Mouse (Mus musculus): ENCODE data around the gene Lrp10. TPM values are rescaled to one million over a fixed set of nuclear protein-coding genes. Genes with fewer than 3 reads are reported as not detected.

The Lrp10 gene
- total and polyA plus RNA-seq, 2 experiments from 2014 or later, result 54.4 to 81.5 TPM

GRCm38 (mm10) chr14:54426689-54427398 lies 37.1 kb upstream of the Lrp10 start, which contains the start of gene Mrpl52:
TSS of gene Mrpl52 (plus strand) at chr14:54426909.
- Histone ChIP-seq H3K4me1 (ENCODE audit: control insufficient read depth, insufficient read depth) (peaks cover 18% of the 10 kb centered on the region), H3K4me2 (ENCODE audit: low read depth, low read length) (peak within 1 kb of the TSS; percentile 83), H3K9ac (replicated peaks; ENCODE audit: low read depth, low read length) (peak within 1 kb of the TSS; percentile 70), H3K4me3 (ENCODE audit: low read depth, low read length) (peak within 1 kb of the TSS; percentile 77), H3K36me3 (replicated peaks; ENCODE audit: control insufficient read depth, insufficient read depth, low read length) (peaks cover 5% of the 10 kb centered on the region), H3K27me3 (ENCODE audit: control insufficient read depth, insufficient read depth, low read length) (no peaks in the 10 kb centered on the region), H3K9me3 (replicated peaks; ENCODE audit: control insufficient read depth, low read length) (no peaks in the 10 kb centered on the region), H3K27ac (ENCODE audit: low read depth) (peak within 1 kb of the TSS; percentile 91)
- ATAC-seq (ENCODE audit: insufficient read depth, low read depth), result peak; percentile 75
- WGBS, result under 1% methylated on average over 48 of the region's 48 CpGs
- TF ChIP-seq EP300 (IDR thresholded peaks at IDR 0.05; ENCODE audit: low read depth) (peak; percentile 86; the same call in 1 of the 2 replicates), CTCF (IDR thresholded peaks at IDR 0.05; ENCODE audit: low read depth) (no peak)
- DNase-seq (ENCODE audit: low spot score), result peak; percentile 93

DNA sequence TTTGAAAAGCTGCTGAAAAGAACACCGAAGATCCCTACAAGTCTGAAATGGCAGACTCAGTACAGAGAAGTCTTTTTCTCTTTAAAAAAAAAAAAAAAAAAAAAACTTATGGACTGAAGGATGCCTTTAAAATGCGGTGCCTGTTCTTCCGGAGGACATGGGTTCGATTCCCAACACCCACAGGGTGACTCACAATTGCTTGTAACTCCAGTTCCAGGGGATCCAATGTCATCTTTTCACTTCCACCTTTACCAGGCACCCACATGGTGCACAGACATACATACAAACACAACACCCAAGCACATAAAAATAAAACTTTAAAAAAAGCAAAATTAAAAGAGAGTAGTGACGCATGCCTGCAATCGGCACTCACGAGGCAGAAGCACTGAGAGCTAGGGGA lies 36.2 kb upstream of the Lrp10 start:
- peaks cover 18% of the 10 kb centered on the region for H3K4me1 ChIP-seq (ENCODE audit: control insufficient read depth, insufficient read depth)
- peak overlapping the region; percentile 83; the same call in 1 of the 2 replicates for H3K4me2 ChIP-seq (ENCODE audit: low read depth, low read length)
- H3K27me3 ChIP-seq (ENCODE audit: control insufficient read depth, insufficient read depth, low read length), result no peaks in the 10 kb centered on the region
- no peak overlapping the region for H3K9ac ChIP-seq (replicated peaks; ENCODE audit: low read depth, low read length)
- H3K9me3 ChIP-seq (replicated peaks; ENCODE audit: control insufficient read depth, low read length), result no peaks in the 10 kb centered on the region
- ATAC-seq (ENCODE audit: insufficient read depth, low read depth), result no peak
- no peak for TF ChIP-seq CTCF (IDR thresholded peaks at IDR 0.05; ENCODE audit: low read depth)
- TF ChIP-seq EP300 (IDR thresholded peaks at IDR 0.05; ENCODE audit: low read depth), result no peak
- peaks cover 5% of the 10 kb centered on the region for H3K36me3 ChIP-seq (replicated peaks; ENCODE audit: control insufficient read depth, insufficient read depth, low read length)
- no peak overlapping the region for H3K27ac ChIP-seq (ENCODE audit: low read depth)
- no peak for DNase-seq (ENCODE audit: low spot score)
- no peak overlapping the region for H3K4me3 ChIP-seq (ENCODE audit: low read depth, low read length)
- 88% methylated on average over 7 of the region's 7 CpGs for WGBS

- Histone ChIP-seq H3K27ac (ENCODE audit: low read depth) (no peak overlapping the region), H3K4me3 (ENCODE audit: low read depth, low read length) (no peak overlapping the region), H3K9me3 (replicated peaks; ENCODE audit: control insufficient read depth, low read length) (no peaks in the 10 kb centered on the region), H3K36me3 (replicated peaks; ENCODE audit: control insufficient read depth, insufficient read depth, low read length) (peaks cover 5% of the 10 kb centered on the region), H3K4me1 (ENCODE audit: control insufficient read depth, insufficient read depth) (peaks cover 23% of the 10 kb centered on the region), H3K27me3 (ENCODE audit: control insufficient read depth, insufficient read depth, low read length) (no peaks in the 10 kb centered on the region), H3K9ac (replicated peaks; ENCODE audit: low read depth, low read length) (no peak overlapping the region), H3K4me2 (ENCODE audit: low read depth, low read length) (no peak overlapping the region)
- ATAC-seq (ENCODE audit: insufficient read depth, low read depth) (no peak), DNase-seq (ENCODE audit: low spot score) (no peak)
- WGBS, result 89% methylated on average over 5 of the region's 5 CpGs
- TF ChIP-seq CTCF (IDR thresholded peaks at IDR 0.05; ENCODE audit: low read depth) (no peak), EP300 (IDR thresholded peaks at IDR 0.05; ENCODE audit: low read depth) (no peak)
Measured at GRCm38 (mm10) chr14:54428421-54428820, 35.5 kb upstream of the Lrp10 start.

DNA sequence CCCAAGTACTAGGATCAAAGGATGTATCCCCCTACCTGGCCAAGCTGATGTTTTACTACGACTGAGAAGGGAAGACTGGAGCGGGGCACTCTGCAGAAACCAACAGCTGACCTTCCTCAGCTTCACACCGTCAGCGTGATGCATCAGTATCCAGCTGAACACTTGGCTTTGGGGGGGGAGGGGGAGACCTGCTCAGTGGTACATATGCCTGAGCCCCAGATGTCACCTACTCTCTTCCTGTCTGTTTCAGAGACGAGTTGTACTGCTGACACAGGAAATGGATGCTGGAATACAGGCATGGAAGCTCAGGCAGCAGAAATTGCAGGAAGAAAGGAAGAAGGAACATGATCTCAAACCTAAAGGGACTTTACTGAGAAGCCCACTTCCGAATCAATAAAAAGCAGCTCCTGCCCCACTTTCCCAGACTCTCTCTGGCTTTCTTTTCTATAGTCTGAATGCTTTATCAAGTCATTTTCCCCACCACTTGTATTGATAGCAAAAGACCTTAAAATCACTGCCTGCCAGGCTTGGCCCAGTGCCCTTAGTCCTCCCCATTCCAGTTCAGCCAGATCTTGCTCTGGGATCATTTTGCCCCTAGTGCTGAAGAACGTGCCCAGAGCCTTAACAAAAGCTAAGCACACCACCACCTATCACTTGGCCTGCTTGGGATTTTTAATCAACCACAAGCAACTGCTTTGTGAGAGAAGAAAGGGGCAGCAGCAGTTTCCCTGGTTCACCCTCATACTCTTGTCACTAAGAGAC lies 34.4 kb upstream of the Lrp10 start:
- peaks cover 33% of the 10 kb centered on the region for H3K4me1 ChIP-seq (ENCODE audit: control insufficient read depth, insufficient read depth)
- no peak overlapping the region; the same call in 1 of the 2 replicates for H3K9ac ChIP-seq (replicated peaks; ENCODE audit: low read depth, low read length)
- no peaks in the 10 kb centered on the region for H3K9me3 ChIP-seq (replicated peaks; ENCODE audit: control insufficient read depth, low read length)
- H3K36me3 ChIP-seq (replicated peaks; ENCODE audit: control insufficient read depth, insufficient read depth, low read length), result peaks cover 5% of the 10 kb centered on the region
- peak overlapping the region; percentile 94 for H3K27ac ChIP-seq (ENCODE audit: low read depth)
- H3K27me3 ChIP-seq (ENCODE audit: control insufficient read depth, insufficient read depth, low read length), result no peaks in the 10 kb centered on the region
- no peak for DNase-seq (ENCODE audit: low spot score)
- no peak overlapping the region for H3K4me3 ChIP-seq (ENCODE audit: low read depth, low read length)
- TF ChIP-seq EP300 (IDR thresholded peaks at IDR 0.05; ENCODE audit: low read depth) (no peak), CTCF (IDR thresholded peaks at IDR 0.05; ENCODE audit: low read depth) (no peak)
- ATAC-seq (ENCODE audit: insufficient read depth, low read depth), result no peak
- WGBS, result 40% methylated on average over 7 of the region's 7 CpGs
- peak overlapping the region; percentile 81; the same call in 1 of the 2 replicates for H3K4me2 ChIP-seq (ENCODE audit: low read depth, low read length)

GRCm38 (mm10) chr14:54430406-54431145 lies 33.4 kb upstream of the Lrp10 start:
- no peaks in the 10 kb centered on the region for H3K9me3 ChIP-seq (replicated peaks; ENCODE audit: control insufficient read depth, low read length)
- no peaks in the 10 kb centered on the region for H3K27me3 ChIP-seq (ENCODE audit: control insufficient read depth, insufficient read depth, low read length)
- peak overlapping the region; percentile 81 for H3K4me2 ChIP-seq (ENCODE audit: low read depth, low read length)
- peak overlapping the region; percentile 80 for H3K4me3 ChIP-seq (ENCODE audit: low read depth, low read length)
- H3K27ac ChIP-seq (ENCODE audit: low read depth), result peak overlapping the region; percentile 94
- H3K9ac ChIP-seq (replicated peaks; ENCODE audit: low read depth, low read length), result peak overlapping the region; percentile 95
- peaks cover 5% of the 10 kb centered on the region for H3K36me3 ChIP-seq (replicated peaks; ENCODE audit: control insufficient read depth, insufficient read depth, low read length)
- TF ChIP-seq EP300 (IDR thresholded peaks at IDR 0.05; ENCODE audit: low read depth) (no peak), CTCF (IDR thresholded peaks at IDR 0.05; ENCODE audit: low read depth) (no peak)
- DNase-seq (ENCODE audit: low spot score) (peak; percentile 49), ATAC-seq (ENCODE audit: insufficient read depth, low read depth) (no peak)
- WGBS, result 5% methylated on average over 18 of the region's 18 CpGs
- H3K4me1 ChIP-seq (ENCODE audit: control insufficient read depth, insufficient read depth), result peaks cover 33% of the 10 kb centered on the region
